ENCODE assay signal across 1 mouse cellular context in the genomic region with DNA sequence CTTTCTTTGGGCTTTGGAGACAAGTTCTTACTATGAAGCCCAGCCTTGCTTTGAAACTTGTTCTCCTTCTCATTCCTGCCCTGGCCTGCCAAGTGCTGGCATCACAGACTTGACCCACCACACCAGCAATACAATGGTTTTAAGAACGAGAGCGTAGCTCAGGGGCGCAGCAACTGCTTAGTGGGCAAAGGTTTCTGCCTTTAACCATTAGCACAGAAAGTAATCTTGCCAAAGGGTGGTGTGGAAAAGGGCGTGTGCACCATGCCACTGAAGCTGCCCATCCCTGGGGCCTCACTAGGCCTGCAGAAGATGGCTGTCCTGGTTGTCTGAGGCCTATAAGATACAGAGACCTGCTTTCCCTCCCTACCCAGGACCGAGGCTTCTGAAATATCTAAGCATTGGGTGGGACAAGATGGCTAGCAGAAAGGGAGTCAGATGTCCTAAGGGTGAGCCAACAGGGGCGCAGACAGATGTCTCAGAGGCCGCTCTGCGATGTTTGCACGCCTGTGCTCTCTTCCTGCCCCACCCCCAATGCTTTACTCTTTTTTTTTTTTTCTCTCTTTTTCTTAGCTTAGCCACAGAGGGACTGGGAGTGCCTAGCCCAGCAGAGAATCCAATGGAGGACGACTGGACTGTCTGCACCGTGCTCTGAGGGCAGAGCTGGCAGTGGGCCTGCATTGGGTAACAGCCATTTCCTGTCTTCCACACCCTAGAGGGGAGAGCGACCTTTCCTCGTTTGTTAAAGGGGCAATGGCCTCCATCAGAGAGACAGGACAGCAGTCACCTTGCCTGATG.
TF ChIP-seq lines count a peak whose summit lies in the region.

No protein-coding gene starts in this region.

TF ChIP-seq in CH12.LX, 34 proteins besides CTCF, POLR2A, EP300 and RAD21 (continued from another document):
- no peak for TF ChIP-seq UBTF (IDR thresholded peaks at IDR 0.05; ENCODE audit: low read depth, low read length)
- no peak for TF ChIP-seq ELF1 (IDR thresholded peaks at IDR 0.05; ENCODE audit: low read depth, low read length)
